Mouse (Mus musculus) cerebellum, adult 18-20 months (tissue): Measurements from ENCODE around the gene Grb2.

Experiments used
- DNase-seq, 2 experiments: peaks; one replicate each; pipeline ENCODE4 v3.0.0; 2021

Grb2 gene

DNA sequence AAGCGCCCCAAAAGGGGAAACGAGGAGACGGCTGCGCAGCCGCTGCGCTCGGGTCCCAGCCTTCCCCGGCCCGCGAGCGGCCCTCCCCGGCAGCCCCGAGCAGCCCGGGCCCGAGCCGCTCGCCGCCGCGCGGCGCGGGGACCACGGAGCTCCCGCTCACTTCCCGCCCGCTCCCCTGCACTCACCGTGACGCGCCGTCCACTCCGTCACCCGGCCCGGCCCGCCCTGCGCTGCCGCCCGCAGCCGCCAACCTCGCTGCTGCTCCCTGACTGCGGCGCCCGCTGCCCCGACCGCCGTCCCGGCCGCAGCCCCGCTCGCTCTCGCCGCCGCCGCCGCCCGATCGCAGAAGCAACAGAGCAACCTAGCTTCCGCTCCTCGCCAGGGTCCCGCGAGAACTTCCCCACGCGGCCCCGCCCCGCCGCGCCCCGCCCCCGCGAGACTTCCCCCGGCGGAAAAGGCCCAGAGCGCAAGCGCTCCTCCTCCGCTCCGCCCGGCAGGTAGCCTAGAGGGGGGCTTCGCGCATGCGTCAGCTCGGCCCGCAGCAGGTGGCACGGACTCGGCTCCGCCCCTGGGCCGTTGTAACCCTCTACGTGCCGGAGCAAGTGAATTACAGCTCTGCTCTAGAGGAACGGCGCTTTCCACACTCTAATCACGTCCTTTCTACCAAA is at the start of gene Grb2:
Gene Grb2, minus strand, starts transcription at position 389 of the 668 bp plus-strand sequence.
- DNase-seq: peak; percentile 95 to 99

- DNase-seq: no peak
Measured at GRCm38 (mm10) chr11:115753485-115753884, 45.1 kb upstream of the Grb2 start.

GRCm38 (mm10) chr11:115752653-115753052 is 44.3 kb upstream of the Grb2 start:
- no peak for DNase-seq

- no peak for DNase-seq
Measured at GRCm38 (mm10) chr11:115751725-115752124, 43.3 kb upstream of the Grb2 start.

DNA sequence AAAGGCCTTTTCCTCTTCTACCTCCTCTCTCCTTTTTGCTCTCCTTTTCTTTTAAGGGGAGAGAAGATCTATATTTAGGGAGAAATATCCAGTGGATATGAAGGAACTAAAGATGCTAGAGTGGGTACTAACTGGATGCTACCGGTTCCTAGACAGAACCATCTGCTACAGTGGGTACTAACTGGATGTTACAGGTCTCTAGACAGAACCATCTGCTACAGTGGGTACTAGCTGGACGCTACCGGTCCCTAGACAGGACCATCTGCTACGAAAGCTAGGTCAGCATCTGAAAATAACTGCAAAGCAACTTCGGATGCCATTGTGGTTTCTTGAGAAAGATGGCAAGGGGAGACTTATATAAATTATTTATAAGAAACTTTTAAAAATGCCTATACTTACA is 41.4 kb upstream of the Grb2 start:
- DNase-seq: peak; percentile 17 to 43

- DNase-seq: no peak
Measured at GRCm38 (mm10) chr11:115747351-115747750, 39.0 kb upstream of the Grb2 start.

GRCm38 (mm10) chr11:115746762-115747161 is 38.4 kb upstream of the Grb2 start:
- DNase-seq: no peak

DNA sequence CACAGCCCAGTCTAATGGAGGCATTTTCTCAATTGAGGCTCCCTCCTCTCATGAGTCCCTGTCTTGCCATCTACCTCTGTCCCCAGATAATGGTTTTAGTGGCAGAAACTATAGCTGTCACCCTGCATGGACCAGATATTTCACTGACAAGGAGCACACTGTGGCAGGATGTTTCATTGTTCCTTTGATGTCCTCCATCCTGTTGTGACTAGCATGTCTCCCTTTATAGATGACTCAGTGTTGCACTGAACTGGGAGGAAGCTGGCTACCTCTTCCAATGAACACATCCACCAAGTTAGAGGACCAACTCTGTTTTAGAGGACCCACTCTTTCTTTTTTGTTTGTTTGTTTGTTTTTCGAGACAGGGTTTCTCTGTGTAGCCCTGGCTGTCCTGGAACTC is 37.7 kb upstream of the Grb2 start:
- no peak for DNase-seq

DNA sequence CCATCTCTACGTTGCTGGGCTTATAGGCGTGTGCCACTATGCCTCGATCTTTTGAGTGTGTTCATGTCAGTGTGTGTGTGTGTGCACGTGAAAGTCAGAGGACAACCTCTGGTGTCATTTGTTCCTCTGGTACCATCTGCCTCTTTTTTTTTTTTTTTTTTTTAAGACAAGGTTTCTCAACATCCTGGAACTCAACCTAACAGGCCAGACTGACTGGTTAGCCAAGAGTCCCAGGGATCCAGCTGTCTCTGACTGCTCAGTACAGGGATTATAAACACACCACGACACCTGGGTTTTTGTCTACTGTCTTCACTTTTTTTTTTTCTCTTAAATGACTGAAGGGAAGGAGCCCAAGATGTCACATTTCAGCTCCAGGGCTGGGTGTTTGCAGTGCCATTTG is 36.0 kb upstream of the Grb2 start:
- no peak for DNase-seq

DNA sequence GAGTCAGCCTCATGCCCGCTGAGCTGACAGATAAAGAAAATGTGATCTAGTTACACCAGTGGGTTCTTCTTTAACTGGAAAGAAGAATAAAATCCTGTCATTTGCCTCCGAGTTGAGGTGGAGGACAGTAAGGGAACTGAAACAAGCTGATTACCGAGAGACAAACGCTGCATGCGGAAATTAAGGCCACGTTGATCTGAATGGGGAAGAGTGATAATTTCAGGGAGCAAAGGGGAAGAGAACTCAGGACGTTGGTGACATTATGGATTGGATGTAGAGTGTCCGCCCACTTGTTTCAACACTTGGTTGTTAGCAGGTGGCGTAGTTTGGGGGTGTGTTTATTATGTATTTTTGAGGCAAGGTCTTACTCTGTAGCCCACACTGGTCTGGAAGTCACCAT is 34.5 kb upstream of the Grb2 start:
- DNase-seq: no peak

DNA sequence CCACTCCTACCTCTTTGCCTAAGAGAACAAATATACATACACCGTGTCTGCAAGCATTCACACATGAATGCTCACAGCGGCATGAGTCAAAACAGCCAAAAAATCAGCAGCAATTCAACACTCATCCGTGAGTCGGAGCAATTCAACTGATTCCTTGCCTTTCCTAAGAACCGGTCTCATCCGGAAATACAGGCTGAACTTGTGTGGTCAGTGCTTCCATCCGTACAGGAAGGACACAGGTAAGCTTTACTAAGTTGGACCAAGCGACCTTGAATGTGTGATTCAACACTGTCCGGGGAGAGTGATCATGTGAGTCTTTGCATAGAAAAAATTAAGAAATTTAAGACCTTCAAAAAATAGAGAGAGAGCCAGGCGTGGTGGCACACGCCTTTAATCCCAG is 32.7 kb upstream of the Grb2 start:
- DNase-seq: no peak

DNA sequence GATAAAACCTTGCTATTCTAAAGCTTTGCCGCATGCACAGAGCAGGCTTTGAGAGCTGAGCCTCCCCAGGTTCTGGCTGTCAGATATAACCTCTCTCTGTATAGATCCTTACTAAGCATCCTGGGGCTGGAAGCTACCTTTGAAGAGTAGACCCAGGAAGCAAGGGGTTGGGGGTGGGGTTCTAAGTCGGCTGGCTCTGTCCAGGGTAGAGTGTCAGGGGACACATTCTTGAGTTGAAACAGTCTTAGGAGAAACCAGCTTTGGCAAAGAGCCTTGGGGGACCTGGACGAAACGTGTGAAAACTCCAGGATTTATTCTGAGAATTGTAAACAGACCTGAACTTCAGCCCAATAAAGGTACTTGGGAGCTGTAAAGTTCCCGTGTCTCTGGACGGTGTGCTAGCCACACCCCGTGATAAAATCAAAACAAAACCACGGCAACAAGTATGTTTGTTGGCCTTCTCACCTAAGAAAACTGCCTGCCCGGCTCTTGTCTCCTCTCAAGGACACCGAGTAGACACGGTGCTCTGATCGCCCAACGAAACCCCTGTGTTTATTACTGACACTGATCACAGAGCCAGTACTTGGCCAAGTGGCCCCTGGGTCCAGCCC is 30.0 kb upstream of the Grb2 start:
- no peak for DNase-seq

GRCm38 (mm10) chr11:115737608-115738208 is 29.3 kb upstream of the Grb2 start:
- no peak for DNase-seq

DNA sequence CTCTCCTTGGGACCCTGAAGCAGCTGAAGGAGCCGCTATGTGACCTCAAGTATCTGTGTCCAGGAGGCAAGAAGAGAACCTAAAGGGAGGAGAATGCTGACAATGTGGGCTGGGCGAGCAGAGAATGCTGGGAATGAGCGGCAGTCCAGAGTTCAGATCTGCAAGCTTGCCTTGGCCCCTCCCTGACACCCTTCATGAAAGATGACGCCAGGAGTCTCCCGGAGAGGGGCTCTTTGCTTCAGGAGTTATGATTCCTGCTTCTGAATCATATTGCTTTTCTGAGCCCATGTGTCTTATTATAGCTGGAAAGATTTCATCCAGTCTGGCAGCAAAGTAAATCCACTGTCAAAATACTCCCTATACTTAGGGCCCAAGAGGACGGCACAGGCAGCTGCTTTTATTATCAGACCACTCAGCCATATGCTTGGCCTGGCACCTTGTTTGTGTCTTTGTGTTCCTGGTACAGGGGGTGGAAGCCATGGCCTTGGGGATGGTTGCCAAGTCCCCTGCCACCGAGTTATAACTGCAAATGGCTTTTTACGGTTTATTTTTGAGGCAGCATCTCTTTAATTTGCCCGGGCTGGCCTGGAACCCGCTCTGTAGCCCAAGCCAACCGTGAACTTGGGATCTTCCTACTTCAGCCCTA is 25.8 kb upstream of the Grb2 start:
- DNase-seq: no peak

- no peak for DNase-seq
Measured at GRCm38 (mm10) chr11:115723231-115723630, 14.8 kb upstream of the Grb2 start.

GRCm38 (mm10) chr11:115722638-115723037 is 14.2 kb upstream of the Grb2 start:
- peak; percentile 87 to 92 for DNase-seq

DNA sequence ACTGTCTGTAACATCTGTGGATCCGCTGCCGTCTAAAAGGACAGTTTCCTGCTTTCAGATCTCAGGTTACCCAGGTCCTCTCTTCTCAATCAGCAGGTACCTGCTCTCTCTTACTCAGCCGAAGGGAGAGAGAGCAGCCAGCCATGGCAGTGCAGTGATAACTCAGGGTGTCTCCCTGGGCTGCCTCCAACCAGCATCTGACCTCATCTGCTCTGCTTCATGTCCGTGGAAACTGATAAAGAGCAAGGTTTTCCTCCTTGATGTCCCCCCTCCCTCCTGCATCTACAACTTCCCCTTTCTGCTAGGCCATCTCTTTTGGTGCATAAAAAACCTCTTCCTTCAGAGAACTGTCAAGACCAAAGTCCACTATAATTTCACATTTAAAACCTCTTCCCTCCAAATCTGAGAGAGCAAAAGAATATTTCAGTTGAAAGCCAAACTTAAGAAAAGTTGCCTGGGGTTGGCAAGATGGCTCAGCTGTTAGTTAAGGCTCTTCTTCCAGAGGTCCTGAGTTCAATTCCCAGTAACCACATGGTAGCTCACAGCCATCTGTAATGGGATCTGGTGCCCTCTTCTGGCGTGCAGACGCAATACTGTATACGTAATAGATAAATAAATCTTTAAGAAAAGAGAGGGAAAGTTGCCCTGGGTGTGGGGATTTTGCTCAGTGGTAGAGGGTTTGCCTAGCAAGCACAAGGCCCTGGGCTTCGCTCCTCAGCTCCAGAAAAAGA is 9.4 kb upstream of the Grb2 start:
- DNase-seq: no peak

DNA sequence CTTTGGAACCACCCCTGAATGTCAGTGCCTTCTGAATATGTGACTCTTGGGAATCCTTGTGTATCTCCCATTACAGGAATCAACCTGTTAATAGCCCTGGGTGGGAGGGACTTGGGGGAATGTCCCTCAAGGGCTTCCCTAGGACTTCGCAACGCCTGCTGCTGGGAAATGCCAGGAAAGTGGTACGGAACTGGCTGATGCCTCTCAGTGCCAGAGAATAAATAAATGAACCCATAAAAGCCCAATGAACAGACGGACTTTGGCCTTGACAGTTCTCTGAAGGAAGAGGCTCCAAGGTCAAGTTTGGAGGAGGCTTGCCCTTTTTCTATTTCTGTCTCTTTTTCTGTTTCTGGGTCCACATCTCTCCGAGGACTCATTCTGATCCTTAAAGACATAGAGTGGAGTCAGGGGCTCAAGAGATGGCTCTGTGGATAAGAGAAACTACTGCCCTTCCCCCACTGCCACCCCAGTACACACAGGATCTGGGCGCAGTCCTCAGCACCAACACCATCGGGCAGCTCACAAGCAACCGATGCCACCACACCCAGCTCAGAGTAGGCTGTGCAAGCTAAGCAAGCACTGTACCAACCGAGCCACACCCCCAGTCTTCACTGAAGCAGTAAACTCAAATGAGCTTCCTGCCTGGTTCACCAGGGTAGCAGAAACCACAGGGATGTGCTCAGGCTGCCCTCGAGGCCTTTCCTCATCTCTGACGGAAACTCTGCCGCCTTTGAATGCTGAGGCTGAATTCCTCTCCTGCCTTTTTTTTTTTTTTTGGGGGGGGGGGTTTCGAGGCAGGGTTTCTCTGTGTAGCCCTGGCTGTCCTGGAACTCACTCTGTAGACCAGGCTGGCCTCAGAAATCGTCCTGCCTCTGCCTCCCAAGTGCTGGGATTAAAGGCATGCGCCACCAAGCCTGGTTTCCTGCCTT is 8.3 kb upstream of the Grb2 start:
- no peak for DNase-seq

GRCm38 (mm10) chr11:115714491-115714890 is 6.1 kb upstream of the Grb2 start:
- peak; percentile 71 to 76 for DNase-seq

- no peak for DNase-seq
Measured at GRCm38 (mm10) chr11:115713447-115713846, 5.0 kb upstream of the Grb2 start.

DNA sequence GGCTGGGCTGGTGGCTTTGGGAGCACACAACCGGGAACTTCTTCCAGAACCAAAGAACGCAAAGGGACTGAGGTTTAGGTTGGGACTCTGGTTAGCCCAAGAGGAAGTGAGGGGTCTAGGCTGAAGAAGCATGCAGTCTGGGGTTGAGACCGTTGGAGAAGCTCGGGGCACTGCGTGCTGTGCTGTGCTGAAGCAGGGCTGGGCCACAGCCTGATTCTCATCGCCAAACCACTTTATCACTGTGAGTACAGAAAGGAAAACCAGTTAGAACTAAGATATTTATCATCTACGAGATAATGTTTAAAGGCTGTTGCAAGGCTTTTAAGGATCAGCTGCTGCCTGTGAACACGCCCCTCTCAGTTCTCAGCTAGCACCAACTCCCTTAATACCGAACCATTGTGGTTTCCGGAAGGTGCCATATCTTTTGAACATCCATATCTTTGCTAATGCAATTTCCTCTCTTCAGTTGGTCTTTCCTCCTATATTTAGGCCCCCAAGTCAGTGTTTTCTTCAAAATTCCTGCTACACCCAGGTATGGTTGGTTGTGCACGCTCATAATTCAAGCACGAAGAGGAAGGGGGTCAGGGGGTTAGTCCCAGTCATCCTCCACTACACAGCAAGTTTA is 4.4 kb upstream of the Grb2 start:
- no peak for DNase-seq

- DNase-seq: no peak
Measured at GRCm38 (mm10) chr11:115712268-115712667, 3.9 kb upstream of the Grb2 start.
